Mouse (Mus musculus) heart, embryonic 11.5 days (tissue): Measurements from ENCODE around the gene Itprip. TPM values are rescaled to one million over a fixed set of nuclear protein-coding genes. Genes with fewer than 3 reads are reported as not detected.

Experiments used
- ATAC-seq: fragments of 200-750 bp; cut with Nextera tagmentation; replicated peaks from 2 replicates; pipeline ENCODE4 v1.8.0; 2017; ENCODE audit warnings: moderate library complexity; ENCODE audit not compliant: insufficient number of reproducible peaks, low FRiP score, low TSS enrichment
- H3K27ac ChIP-seq: fragments of 300-500 bp; sonication (generic); 2 replicates; pipeline ENCODE4 v1.5.1; 2014; ENCODE audit warnings: mild to moderate bottlenecking, low read depth, low read length
- H3K27me3 ChIP-seq: fragments of 300-500 bp; sonication (generic); 2 replicates; pipeline ENCODE4 v1.6.1; 2014; ENCODE audit warnings: mild to moderate bottlenecking, low read length, mixed read lengths; ENCODE audit not compliant: control insufficient read depth, insufficient read depth
- H3K36me3 ChIP-seq: fragments of 300-500 bp; sonication (generic); 2 replicates; pipeline ENCODE4 v1.6.1; 2014; ENCODE audit warnings: mild to moderate bottlenecking, low read length, moderate library complexity, mixed read lengths; ENCODE audit not compliant: control insufficient read depth, insufficient read depth
- H3K4me1 ChIP-seq: fragments of 300-500 bp; sonication (generic); 2 replicates; pipeline ENCODE4 v1.6.1; 2014; ENCODE audit warnings: low read length; ENCODE audit not compliant: control insufficient read depth, insufficient read depth
- H3K4me2 ChIP-seq: fragments of 300-500 bp; sonication (generic); 2 replicates; pipeline ENCODE4 v1.6.1; 2014; ENCODE audit warnings: mild to moderate bottlenecking, moderate library complexity
- H3K4me3 ChIP-seq: fragments of 300-500 bp; sonication (generic); 2 replicates; pipeline ENCODE4 v1.5.1; 2014; ENCODE audit warnings: low read depth, low read length
- H3K9ac ChIP-seq: fragments of 300-500 bp; sonication (generic); 2 replicates; pipeline ENCODE4 v1.6.1; 2014; ENCODE audit warnings: mild to moderate bottlenecking, low read depth, low read length, moderate library complexity
- H3K9me3 ChIP-seq: fragments of 300-500 bp; sonication (generic); replicated peaks from 2 replicates; pipeline ENCODE4 v1.6.1; 2016; ENCODE audit warnings: low read length; ENCODE audit not compliant: control insufficient read depth
- WGBS: fragments of 180-500 bp; shearing (Covaris S2); extraction: QIAGEN DNeasy Blood & Tissue Kit; methylation state at CpG from one replicate; pipeline ENCODE4 v1.1.7; 2014; ENCODE audit not compliant: insufficient replicate concordance; 5-methylcytosine and 5-hydroxymethylcytosine counted together
- polyA plus RNA-seq: library from polyadenylated mRNA; unstranded; fragments of >200 nt; fragmentation: Nextera tagmentation; extraction: Ambion mirVana; gene quantifications from 2 replicates; pipeline ENCODE4 v1.2.1, GENCODE M21; 2014

Gene Itprip
- polyA plus RNA-seq, 1 experiment from 2014 or later = 13.2 TPM

DNA sequence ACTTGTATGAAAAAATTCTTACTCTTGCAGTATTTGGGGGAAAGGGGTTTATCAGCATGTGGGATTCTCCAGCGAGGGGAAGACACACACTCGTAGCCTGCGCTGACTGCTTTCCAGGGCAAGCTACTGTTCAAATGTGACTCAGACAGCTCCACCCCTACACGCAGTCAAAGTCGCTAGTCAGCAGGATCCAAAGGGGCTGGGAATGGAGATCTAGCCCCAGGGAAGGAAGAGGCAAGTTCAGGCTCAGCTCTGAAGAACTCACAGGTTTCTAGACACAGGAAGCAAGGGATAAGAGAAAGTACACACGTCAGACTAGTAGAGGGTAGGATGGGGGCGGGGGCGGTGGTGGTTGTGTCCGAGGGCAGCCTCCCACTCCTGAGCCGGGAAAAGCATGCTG lies 18.5 kb downstream of the Itprip start:
- 73% methylated on average over 10 of the region's 10 CpGs for WGBS
- Histone ChIP-seq H3K27ac (no peak overlapping the region), H3K36me3 (peaks cover 20% of the 10 kb centered on the region), H3K4me3 (no peak overlapping the region), H3K4me2 (no peak overlapping the region), H3K4me1 (peaks cover 39% of the 10 kb centered on the region), H3K9me3 (no peaks in the 10 kb centered on the region), H3K27me3 (no peaks in the 10 kb centered on the region), H3K9ac (no peak overlapping the region)
- ATAC-seq = no peak

- 65% methylated on average over 6 of the region's 6 CpGs for WGBS
- no peak overlapping the region for H3K9ac ChIP-seq
- H3K4me2 ChIP-seq = no peak overlapping the region
- H3K27ac ChIP-seq = no peak overlapping the region
- ATAC-seq = no peak
- H3K4me3 ChIP-seq = no peak overlapping the region
- peaks cover 39% of the 10 kb centered on the region for H3K4me1 ChIP-seq
- no peaks in the 10 kb centered on the region for H3K27me3 ChIP-seq
- no peaks in the 10 kb centered on the region for H3K9me3 ChIP-seq
- peaks cover 21% of the 10 kb centered on the region for H3K36me3 ChIP-seq
These were observed 19.1 kb downstream of the Itprip start for GRCm38 (mm10) chr19:47900012-47900411.

- no peaks in the 10 kb centered on the region for H3K9me3 ChIP-seq
- H3K36me3 ChIP-seq = peaks cover 21% of the 10 kb centered on the region
- no peak overlapping the region for H3K4me3 ChIP-seq
- H3K27ac ChIP-seq = no peak overlapping the region
- no peak overlapping the region for H3K9ac ChIP-seq
- peaks cover 35% of the 10 kb centered on the region for H3K4me1 ChIP-seq
- WGBS = 77% methylated on average over 8 of the region's 8 CpGs
- H3K27me3 ChIP-seq = no peaks in the 10 kb centered on the region
- no peak overlapping the region for H3K4me2 ChIP-seq
- ATAC-seq = no peak
These were observed 20.5 kb downstream of the Itprip start for GRCm38 (mm10) chr19:47898472-47899079.

DNA sequence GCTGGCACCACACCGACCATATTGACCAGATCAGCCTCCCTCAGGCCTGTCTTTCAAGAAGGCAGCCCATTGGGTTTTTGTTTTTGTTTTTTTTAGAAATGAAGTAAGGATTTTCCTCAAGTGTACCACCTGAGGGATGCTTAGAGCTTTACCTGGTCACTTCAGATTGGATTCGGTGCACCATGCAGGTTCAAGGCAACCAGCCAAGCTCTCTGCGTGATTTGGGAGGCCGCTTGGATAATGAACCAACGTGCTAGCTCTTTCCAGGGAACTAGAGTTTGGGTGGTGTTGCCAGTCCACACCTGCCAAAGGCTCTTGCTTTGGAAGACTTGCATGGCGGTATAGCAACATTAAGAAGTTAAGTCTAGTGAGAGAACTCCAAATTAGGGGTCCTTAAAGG lies 26.0 kb downstream of the Itprip start:
- Histone ChIP-seq H3K36me3 (peaks cover 21% of the 10 kb centered on the region), H3K27ac (no peak overlapping the region), H3K4me2 (no peak overlapping the region), H3K4me1 (0 out of 2 replicates have a peak, but pooled peaks cover 4% of the 10 kb centered on the region), H3K4me3 (no peak overlapping the region), H3K27me3 (no peaks in the 10 kb centered on the region), H3K9ac (no peak overlapping the region), H3K9me3 (no peaks in the 10 kb centered on the region)
- no peak for ATAC-seq
- 90% methylated on average over 6 of the region's 6 CpGs for WGBS

DNA sequence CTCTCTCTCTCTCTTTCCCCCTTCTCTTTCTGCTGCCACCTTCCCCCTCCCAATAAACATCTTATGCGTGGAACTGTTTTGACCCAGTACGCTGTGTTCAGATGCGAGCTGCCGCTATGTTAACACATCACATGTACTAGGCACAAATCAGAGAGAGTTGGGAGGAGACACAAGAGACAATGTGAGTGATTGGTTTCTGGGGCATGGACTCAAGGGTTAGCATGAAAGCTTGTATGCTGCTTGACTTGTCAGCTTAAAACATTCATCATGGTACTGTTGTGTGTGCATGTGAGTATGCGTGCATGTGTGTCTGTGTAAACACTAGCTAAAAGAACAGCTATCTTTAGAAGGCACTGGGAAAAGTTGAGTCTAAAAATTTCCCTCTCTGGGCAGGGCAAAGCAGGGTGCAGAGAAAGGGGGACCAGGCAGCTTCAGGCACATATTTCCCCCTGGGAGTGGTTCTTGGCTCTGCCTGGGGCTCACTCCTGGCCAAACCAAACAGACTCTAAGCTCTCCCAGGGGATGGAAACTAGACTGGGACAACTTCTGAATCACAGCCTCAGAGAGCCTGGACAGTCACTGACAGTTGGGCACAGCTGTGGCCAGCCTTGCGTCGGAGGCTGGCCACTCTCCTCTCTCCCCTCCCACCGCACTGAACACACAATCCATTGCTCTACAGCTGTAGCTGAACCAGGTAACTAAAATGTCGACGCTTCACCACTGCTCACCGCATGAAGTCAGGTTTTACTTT lies 27.4 kb downstream of the Itprip start:
- Histone ChIP-seq H3K4me1 (peaks cover 4% of the 10 kb centered on the region; the same call in 1 of the 2 replicates), H3K9me3 (no peaks in the 10 kb centered on the region), H3K4me3 (no peak overlapping the region), H3K4me2 (no peak overlapping the region), H3K36me3 (peaks cover 13% of the 10 kb centered on the region), H3K27ac (no peak overlapping the region), H3K27me3 (no peaks in the 10 kb centered on the region), H3K9ac (no peak overlapping the region)
- no peak for ATAC-seq
- WGBS = 65% methylated on average over 11 of the region's 11 CpGs

- Histone ChIP-seq H3K9me3 (no peaks in the 10 kb centered on the region), H3K27me3 (no peaks in the 10 kb centered on the region), H3K9ac (no peak overlapping the region), H3K4me2 (no peak overlapping the region), H3K27ac (no peak overlapping the region), H3K4me1 (peaks cover 11% of the 10 kb centered on the region), H3K36me3 (peaks cover 1% of the 10 kb centered on the region), H3K4me3 (no peak overlapping the region)
- ATAC-seq = no peak
- WGBS = 67% methylated on average over 10 of the region's 10 CpGs
These were observed 28.5 kb downstream of the Itprip start for GRCm38 (mm10) chr19:47890489-47891130.

DNA sequence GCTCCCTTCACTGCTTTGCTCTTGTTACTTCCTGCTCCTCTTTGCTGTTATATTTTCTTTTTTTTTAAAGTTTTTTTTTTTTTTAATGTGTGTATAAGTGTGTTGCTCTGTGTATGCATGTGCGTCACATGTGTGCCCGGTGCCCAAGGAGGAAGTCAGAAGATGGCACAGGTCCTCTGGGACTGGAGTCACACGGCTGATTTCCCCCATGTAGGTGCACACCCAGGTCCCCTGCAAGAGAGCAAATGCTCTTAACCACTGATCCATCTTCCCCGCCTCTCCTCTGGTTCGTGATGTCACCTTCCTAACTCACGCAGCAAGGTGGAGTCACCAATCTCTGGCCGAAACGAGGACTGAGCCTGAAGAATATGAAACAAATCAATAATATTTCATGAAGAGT lies 31.1 kb downstream of the Itprip start:
- Histone ChIP-seq H3K9me3 (no peaks in the 10 kb centered on the region), H3K27me3 (no peaks in the 10 kb centered on the region), H3K4me3 (no peak overlapping the region), H3K27ac (no peak overlapping the region), H3K9ac (no peak overlapping the region), H3K4me2 (no peak overlapping the region), H3K4me1 (peaks cover 20% of the 10 kb centered on the region), H3K36me3 (no peaks in the 10 kb centered on the region)
- ATAC-seq = no peak
- 87% methylated on average over 8 of the region's 8 CpGs for WGBS

DNA sequence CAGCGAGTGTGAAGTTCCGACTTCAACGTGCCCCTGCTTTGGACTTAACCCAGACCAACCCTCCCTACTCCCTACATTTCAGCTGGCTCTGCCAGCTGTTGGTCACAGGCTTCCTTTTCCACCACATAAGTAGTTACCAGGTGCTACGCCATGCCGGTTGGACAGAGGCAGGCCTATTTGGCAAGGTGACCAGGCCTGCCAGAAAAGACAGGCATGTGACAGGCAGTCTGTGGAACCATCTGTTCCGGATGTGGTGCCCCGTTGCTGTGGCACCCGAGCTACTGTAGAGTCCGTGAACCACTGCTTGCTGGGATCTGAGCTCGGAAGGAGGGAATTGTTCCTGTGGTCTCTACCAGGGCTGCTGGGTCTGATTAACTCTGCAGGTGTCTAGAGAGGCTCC lies 31.7 kb downstream of the Itprip start:
- Histone ChIP-seq H3K9ac (no peak overlapping the region), H3K9me3 (no peaks in the 10 kb centered on the region), H3K27ac (no peak overlapping the region), H3K4me2 (no peak overlapping the region), H3K27me3 (no peaks in the 10 kb centered on the region), H3K4me3 (no peak overlapping the region), H3K36me3 (no peaks in the 10 kb centered on the region), H3K4me1 (peaks cover 17% of the 10 kb centered on the region)
- 85% methylated on average over 10 of the region's 10 CpGs for WGBS
- no peak for ATAC-seq
